Mouse (Mus musculus) embryo, embryonic 9.5 days (tissue): ENCODE measurements around the gene Gm12216.

ENCODE experiments used
- DNase-seq: peaks from one replicate; pipeline ENCODE4 v3.0.0-alpha.2; 2017; ENCODE audit errors: extremely low spot score

The Gm12216 gene

GRCm38 (mm10) chr11:53770125-53770791 is 88.8 kb downstream of the Gm12216 start:
- DNase-seq: peak; percentile 70

GRCm38 (mm10) chr11:53769760-53770124 is 89.3 kb downstream of the Gm12216 start, which contains the start of gene Irf1:
Gene Irf1, plus strand, starts transcription at chr11:53770014.
- DNase-seq: peak; percentile 84

- no peak for DNase-seq
These were observed 89.9 kb downstream of the Gm12216 start for GRCm38 (mm10) chr11:53769185-53769576.

DNA sequence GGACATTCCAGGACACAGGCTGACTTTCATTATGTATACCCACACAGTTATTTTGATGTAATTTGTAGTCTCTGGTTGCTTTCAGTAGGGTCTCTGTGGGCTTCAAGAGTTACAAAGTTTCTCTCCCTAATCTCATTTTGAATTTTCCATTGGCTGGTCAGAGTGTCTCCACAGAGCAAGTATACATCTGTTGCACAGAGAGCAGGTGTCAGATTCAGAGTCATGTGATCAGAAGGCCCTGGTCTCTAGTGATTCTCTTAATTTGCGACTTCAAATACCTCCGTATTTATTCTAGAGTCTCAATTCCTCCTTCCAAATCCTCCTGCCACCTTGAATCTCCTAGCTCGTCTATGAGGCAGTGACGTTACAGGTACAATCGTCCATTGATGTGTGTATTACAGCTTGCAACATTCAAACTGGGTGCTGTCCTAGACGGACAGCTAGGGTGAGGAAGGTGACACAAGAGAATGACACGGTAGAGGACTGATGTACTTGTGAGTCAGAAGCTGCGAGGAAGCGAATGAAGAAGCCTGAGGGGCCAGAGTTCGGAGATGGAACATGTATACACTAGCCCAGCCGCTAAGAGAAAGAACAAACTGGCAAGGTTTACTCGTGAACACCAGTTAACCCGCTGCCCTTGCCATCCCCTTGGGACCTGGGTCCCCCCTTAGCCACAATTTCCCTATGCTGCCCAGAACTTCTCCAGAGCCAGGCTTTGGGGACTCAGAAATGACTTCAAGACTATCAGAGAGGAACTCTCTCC is 90.5 kb downstream of the Gm12216 start:
- DNase-seq: no peak

GRCm38 (mm10) chr11:53764581-53764980 is 94.5 kb downstream of the Gm12216 start:
- no peak for DNase-seq

DNA sequence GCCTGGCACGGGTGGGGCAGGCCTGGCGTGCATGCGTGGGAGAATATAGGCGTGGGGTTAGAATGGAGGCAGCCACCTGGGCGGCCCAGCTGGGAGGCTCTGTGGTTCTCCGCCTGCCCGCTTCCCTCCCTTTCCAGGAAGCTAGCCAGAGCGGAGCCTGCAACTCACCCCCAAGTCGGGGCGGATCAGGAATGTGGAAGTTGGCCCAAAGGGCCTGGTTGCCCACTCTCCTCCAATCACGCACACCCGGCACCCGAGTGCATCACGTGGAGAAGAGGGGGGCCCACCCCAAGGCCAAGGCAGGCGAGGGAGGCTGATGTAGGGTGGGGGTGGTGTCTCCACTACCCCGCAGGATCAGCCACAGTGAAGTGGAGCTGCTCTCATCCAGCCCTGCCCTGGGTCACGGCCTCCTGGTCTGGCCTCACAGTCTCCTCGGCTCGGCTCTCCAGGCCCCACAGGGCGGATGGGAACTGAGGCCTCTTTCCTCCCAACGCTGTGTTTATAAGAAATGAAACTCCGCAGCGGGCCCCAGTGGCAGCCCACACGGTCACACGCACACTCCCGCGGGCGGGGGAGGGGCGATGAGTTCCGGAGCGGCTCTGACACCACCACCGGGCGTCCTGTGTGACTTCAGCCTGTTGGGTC is 95.4 kb downstream of the Gm12216 start:
- peak; percentile 69 for DNase-seq

- peak; percentile 40 for DNase-seq
These were observed 96.1 kb downstream of the Gm12216 start for GRCm38 (mm10) chr11:53762827-53763495.

DNA sequence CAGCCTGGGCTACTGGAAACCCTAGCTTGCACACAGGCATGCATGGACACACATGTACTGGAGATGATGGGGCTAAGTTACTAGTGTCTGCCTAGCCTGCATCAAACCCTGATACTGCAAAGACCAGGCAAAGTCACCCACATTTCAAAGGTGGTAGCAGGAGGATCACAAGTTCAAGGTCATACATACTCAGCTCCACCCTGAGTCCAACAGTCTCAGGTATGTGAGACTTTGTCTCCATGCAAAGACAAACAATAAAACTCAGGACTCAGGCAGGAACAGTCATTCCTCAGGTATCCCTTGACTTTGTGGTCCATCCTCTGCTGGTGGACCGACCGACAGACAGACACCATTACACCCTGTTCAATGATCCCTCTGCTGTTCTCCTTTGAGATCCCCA is 96.6 kb downstream of the Gm12216 start:
- DNase-seq: no peak

GRCm38 (mm10) chr11:53761822-53762221 is 97.2 kb downstream of the Gm12216 start:
- no peak for DNase-seq

DNA sequence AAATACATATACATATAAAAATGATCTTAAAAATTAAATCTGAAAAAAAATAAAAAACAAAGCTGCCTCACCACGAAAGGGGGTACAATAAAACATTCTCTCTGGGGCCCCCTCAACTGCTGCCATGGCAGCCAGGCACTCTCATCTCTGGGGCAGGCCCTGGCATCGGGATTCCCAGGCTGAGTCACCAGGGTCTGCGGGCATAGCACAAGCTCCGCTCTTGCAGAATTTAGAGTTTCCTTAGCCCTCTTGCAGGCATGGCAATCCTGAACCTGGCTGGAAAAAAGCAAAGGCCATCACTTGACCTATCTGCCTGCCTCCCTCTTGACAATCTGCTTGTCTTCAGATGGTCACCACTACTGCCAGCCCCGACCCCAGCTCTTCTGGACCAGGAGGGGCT is 97.8 kb downstream of the Gm12216 start:
- no peak for DNase-seq

GRCm38 (mm10) chr11:53759545-53760406 is 99.3 kb downstream of the Gm12216 start:
- peak; percentile 25 for DNase-seq

GRCm38 (mm10) chr11:53758791-53759351 is 100.2 kb downstream of the Gm12216 start:
- no peak for DNase-seq

DNA sequence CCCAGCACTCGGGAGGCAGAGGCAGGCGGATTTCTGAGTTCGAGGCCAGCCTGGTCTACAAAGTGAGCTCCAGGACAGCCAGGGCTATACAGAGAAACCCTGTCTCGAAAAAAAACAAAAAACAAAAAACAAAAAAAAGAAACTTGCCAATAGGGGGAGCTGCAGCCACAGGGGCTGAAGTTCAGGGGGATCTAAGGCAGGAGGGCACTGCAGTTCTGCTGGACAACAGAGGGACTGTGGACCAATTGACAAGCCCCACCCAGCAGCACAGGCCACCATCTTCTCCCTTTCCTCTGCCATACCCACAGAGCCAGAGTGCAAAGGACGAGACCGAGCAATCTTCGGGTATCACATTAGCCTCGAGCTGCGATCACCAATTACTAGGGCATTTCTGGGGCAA is 101.0 kb downstream of the Gm12216 start:
- DNase-seq: peak; percentile 38

- DNase-seq: no peak
These were observed 101.4 kb downstream of the Gm12216 start for GRCm38 (mm10) chr11:53757612-53758011.

GRCm38 (mm10) chr11:53755011-53755595 is 104.0 kb downstream of the Gm12216 start:
- DNase-seq: no peak

GRCm38 (mm10) chr11:53749716-53750352 is 109.2 kb downstream of the Gm12216 start:
- DNase-seq: no peak

DNA sequence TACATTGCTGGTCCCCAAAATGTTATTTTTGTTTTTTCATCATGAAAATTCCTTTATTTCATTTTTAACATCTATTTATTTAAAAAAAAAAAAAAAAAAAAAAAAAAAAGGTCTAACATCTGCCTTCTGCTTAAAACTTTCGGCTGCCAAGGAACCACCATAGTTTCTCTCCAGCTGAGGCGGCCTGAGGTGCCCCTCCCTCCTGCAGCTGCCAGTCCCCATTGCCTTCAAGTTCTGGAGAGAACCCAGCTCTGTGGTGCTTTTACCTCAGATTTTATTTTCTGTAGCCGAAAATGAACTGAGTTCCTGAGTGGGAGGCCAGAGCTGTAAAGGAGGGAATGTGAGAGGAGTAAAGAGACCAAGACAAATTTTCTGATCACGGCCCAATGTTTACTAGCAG is 109.8 kb downstream of the Gm12216 start:
- no peak for DNase-seq

DNA sequence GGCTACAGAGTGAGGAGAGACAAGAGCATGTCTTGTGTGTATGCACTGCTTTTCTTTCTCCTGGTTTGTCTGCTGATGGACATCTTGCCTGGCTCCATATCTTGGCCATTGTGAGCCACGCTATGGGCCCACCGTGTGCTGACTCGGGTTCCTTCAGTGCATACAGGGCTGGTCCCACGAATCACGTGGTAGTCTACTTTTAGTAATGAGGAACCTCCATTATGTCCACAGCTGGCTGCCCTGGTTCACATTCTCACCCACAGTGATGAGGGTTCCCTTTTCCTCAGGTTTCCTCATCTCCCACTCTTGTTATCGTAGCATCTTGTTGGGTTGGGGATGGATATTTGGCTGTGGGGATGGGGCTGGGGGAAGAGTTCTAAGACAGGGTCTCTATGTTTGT is 110.4 kb downstream of the Gm12216 start:
- DNase-seq: no peak

- DNase-seq: no peak
These were observed 111.1 kb downstream of the Gm12216 start for GRCm38 (mm10) chr11:53747985-53748384.

DNA sequence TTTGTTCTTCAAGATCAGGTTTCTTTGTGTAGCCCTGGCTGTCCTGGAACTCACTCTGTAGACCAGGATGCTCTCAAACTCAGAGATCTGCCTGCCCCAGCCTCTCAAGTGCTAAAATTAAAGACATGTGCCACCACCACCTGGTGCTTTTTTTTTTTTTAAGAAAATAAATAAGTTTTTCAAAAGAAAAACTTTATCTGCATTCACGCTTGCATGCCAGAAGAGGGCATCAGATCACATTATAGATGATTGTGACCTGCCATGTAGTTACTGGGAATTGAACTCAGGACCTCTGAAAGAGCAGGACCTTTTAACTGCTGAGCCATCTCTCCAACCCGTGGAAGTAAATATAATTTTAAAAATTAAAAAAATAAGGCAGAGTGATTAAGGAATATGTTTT is 113.8 kb downstream of the Gm12216 start:
- DNase-seq: no peak
